Mouse (Mus musculus) limb, embryonic 14.5 days (tissue): Measurements from ENCODE around the gene Fam107b. TPM values are rescaled to one million over a fixed set of nuclear protein-coding genes. Genes with fewer than 3 reads are reported as not detected.

Experiments used
- ATAC-seq: fragments of 200-750 bp; cut with Nextera tagmentation; 2 replicates; pipeline ENCODE4 v1.8.0; 2017; ENCODE audit warnings: low read depth, moderate number of reproducible peaks, moderate TSS enrichment; ENCODE audit not compliant: low FRiP score
- DNase-seq: peaks from one replicate; pipeline ENCODE4 v3.0.0-alpha.2; 2015; ENCODE audit warnings: low spot score
- H3K27ac ChIP-seq: fragments of 300-500 bp; sonication (generic); replicated peaks from 2 replicates; pipeline ENCODE4 v1.5.1; 2014; ENCODE audit warnings: low read depth, mild to moderate bottlenecking, low read length, moderate library complexity, mixed read lengths
- H3K27me3 ChIP-seq: fragments of 300-500 bp; sonication (generic); 2 replicates; pipeline ENCODE4 v1.6.1; 2014; ENCODE audit warnings: low read length, mixed read lengths; ENCODE audit not compliant: control insufficient read depth, insufficient read depth
- H3K36me3 ChIP-seq: fragments of 300-500 bp; sonication (generic); 2 replicates; pipeline ENCODE4 v1.6.1; 2014; ENCODE audit warnings: mild to moderate bottlenecking, low read length, moderate library complexity, mixed read lengths; ENCODE audit not compliant: control insufficient read depth, insufficient read depth
- H3K4me1 ChIP-seq: fragments of 300-500 bp; sonication (generic); 2 replicates; pipeline ENCODE4 v1.6.1; 2014; ENCODE audit warnings: antibody characterized with exemption, low read length, mixed read lengths; ENCODE audit not compliant: control insufficient read depth, insufficient read depth
- H3K4me2 ChIP-seq: fragments of 300-500 bp; sonication (generic); replicated peaks from 2 replicates; pipeline ENCODE4 v1.6.1; 2014; ENCODE audit warnings: low read depth, mild to moderate bottlenecking, low read length, moderate library complexity; ENCODE audit not compliant: severe bottlenecking
- H3K4me3 ChIP-seq: fragments of 300-500 bp; sonication (generic); replicated peaks from 2 replicates; pipeline ENCODE4 v1.5.1; 2014; ENCODE audit warnings: low read length
- H3K9ac ChIP-seq: fragments of 300-500 bp; sonication (generic); 2 replicates; pipeline ENCODE4 v1.6.1; 2014; ENCODE audit warnings: mild to moderate bottlenecking, low read depth, low read length, moderate library complexity; ENCODE audit not compliant: severe bottlenecking
- H3K9me3 ChIP-seq: fragments of 300-500 bp; sonication (generic); 2 replicates; pipeline ENCODE4 v1.6.1; 2016; ENCODE audit warnings: low read length; ENCODE audit not compliant: control insufficient read depth
- POLR2A ChIP-seq: fragments of 200-500 bp; IDR thresholded peaks from 2 replicates; pipeline ENCODE4 v1.8.0; 2012; ENCODE audit warnings: inconsistent platforms, mild to moderate bottlenecking, moderate library complexity, borderline replicate concordance; ENCODE audit not compliant: insufficient read depth, insufficient read length; ENCODE audit errors: extremely low read depth
- WGBS: fragments of 180-500 bp; shearing (Covaris S2); extraction: QIAGEN DNeasy Blood & Tissue Kit; methylation state at CpG from one replicate; pipeline ENCODE4 v1.1.7; 2014; 5-methylcytosine and 5-hydroxymethylcytosine counted together
- polyA plus RNA-seq, 2 experiments: library from polyadenylated mRNA; depleted of rRNA in 1 of 2; stranded (reverse) in 1 of 2; unstranded in 1 of 2; fragments of >200 nt; fragmentation: Nextera tagmentation in 1 of 2; extraction: Ambion mirVana in 1 of 2; gene quantifications; 2 replicates each; pipeline versions ENCODE4 v1.2.1 to v1.2.3; 2012 to 2014

The Fam107b gene
- polyA plus RNA-seq, 2 experiments, result 26.1 to 43.6 TPM

DNA sequence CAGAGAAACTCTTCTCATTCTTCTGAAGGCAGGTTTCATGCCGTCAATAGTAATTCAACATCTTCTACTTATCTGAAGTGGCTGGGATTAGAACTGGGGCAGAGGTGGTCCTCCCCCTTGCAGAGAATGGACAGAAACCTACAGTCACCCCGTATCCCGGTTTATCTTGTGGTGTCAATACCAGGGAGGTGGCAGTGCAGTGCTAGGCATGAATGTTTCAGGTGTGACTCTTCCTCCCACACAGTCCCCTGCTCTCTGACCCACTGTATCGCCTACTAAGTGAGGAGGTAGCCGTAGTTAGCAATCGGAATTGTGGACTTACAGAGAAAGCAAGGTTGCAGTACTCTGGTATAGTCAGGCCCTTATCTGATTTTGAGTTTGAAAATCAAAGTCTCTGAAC, 201.2 kb downstream of the Fam107b start:
- Histone ChIP-seq H3K36me3 (no peaks in the 10 kb centered on the region; the same call in 1 of the 2 replicates), H3K4me2 (no peak overlapping the region), H3K4me1 (peaks cover 4% of the 10 kb centered on the region; the same call in 1 of the 2 replicates), H3K27me3 (no peaks in the 10 kb centered on the region), H3K9me3 (no peaks in the 10 kb centered on the region), H3K4me3 (no peak overlapping the region), H3K27ac (no peak overlapping the region), H3K9ac (no peak overlapping the region)
- no peak for TF ChIP-seq POLR2A
- no peak for DNase-seq
- ATAC-seq, result no peak
- WGBS, result 94% methylated on average over 6 of the region's 6 CpGs

DNA sequence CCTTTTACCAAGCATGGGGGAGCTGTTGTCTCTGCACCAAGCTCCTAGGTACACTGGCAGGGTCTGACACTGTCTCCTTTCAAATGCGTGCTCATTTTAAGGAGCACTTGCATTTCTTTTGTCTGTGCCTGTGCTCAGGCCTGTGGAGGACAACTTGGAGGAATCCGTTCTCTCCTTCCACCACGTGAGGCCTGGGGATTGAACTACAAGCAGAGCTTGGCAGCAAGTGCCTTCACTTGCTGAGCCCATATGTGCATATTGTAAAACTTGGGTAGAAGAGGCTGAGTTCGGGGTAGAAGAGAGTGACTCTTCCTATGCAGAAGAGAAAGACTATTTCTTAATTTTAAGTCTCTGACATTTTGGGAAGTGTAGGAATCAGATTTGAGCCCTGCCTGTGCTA, 202.8 kb downstream of the Fam107b start:
- Histone ChIP-seq H3K27ac (no peak overlapping the region), H3K4me1 (no peaks in the 10 kb centered on the region), H3K4me2 (no peak overlapping the region), H3K9me3 (no peaks in the 10 kb centered on the region), H3K4me3 (no peak overlapping the region), H3K9ac (no peak overlapping the region), H3K36me3 (no peaks in the 10 kb centered on the region; the same call in 1 of the 2 replicates), H3K27me3 (no peaks in the 10 kb centered on the region)
- TF ChIP-seq POLR2A, result no peak
- no peak for ATAC-seq
- 71% methylated on average over 4 of the region's 4 CpGs for WGBS
- no peak for DNase-seq

DNA sequence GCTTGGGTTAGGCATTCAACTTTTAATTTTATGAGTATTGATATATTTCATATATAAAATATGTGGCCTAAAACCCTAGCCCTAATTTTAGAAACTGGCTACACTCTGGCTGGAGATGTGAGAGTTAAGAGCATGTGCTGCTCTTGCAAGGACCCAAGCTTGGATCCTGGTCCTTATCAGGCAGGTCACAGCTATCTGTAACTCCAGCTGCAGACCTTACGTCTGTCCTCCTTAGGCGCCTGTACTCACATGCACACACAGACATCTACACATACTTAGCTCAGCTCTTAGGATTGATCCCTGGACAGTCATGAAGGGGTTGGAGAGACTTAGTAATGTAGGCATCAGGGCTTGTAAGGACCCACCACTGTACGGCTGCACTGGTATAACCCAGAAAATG, 205.3 kb downstream of the Fam107b start:
- Histone ChIP-seq H3K9ac (no peak overlapping the region), H3K4me1 (no peaks in the 10 kb centered on the region), H3K4me3 (no peak overlapping the region), H3K4me2 (no peak overlapping the region), H3K36me3 (peaks cover 15% of the 10 kb centered on the region), H3K9me3 (no peaks in the 10 kb centered on the region), H3K27ac (no peak overlapping the region), H3K27me3 (no peaks in the 10 kb centered on the region)
- DNase-seq (no peak), ATAC-seq (no peak)
- WGBS, result 87% methylated on average over 3 of the region's 3 CpGs
- no peak for TF ChIP-seq POLR2A

DNA sequence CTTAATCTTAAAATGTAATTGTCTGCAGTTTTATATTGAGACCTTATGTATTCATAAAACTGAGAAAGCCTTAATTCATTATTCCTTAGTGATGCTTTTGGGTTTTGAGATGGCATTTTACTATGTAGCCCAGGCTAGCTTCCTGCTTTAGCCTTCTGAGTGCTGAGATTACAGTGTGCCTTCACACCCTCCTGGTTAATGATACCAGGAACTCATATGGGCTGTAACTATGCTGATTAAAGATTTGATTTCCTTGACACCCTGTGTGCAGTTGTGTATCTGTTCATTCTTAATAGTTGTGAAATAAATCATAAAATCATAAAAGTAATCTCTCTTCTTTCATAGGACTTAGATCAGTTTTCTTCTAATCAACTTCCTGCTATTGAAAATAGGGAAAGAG, 205.8 kb downstream of the Fam107b start:
- Histone ChIP-seq H3K4me1 (no peaks in the 10 kb centered on the region), H3K4me2 (no peak overlapping the region), H3K9ac (no peak overlapping the region), H3K27ac (no peak overlapping the region), H3K27me3 (no peaks in the 10 kb centered on the region), H3K4me3 (no peak overlapping the region), H3K36me3 (peaks cover 18% of the 10 kb centered on the region), H3K9me3 (no peaks in the 10 kb centered on the region)
- TF ChIP-seq POLR2A, result no peak
- no peak for ATAC-seq
- no peak for DNase-seq

DNA sequence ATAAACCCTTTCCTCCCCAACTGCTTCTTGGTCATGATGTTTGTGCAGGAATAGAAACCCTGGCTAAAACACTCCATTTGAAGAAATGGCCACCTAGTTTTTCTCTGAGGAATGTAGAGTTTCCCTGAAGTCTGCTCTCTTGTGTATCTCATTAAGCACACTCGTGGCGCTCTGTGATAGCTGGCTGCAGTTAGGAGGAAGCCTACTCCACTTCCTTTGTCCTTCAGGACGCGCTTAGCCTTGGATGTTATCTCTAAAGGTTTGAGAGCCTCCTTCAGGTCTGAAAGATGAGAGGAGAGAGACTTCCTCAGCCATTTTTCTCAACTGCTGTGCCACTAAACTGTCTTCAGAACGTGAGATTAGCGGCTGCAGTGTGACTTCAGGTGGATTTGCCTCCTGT, 207.4 kb downstream of the Fam107b start:
- Histone ChIP-seq H3K4me3 (no peak overlapping the region), H3K36me3 (peaks cover 24% of the 10 kb centered on the region), H3K9ac (no peak overlapping the region), H3K27me3 (no peaks in the 10 kb centered on the region), H3K27ac (no peak overlapping the region), H3K4me2 (no peak overlapping the region), H3K4me1 (no peaks in the 10 kb centered on the region), H3K9me3 (no peaks in the 10 kb centered on the region)
- ATAC-seq (no peak), DNase-seq (no peak)
- WGBS, result 91% methylated on average over 6 of the region's 6 CpGs
- TF ChIP-seq POLR2A, result no peak

DNA sequence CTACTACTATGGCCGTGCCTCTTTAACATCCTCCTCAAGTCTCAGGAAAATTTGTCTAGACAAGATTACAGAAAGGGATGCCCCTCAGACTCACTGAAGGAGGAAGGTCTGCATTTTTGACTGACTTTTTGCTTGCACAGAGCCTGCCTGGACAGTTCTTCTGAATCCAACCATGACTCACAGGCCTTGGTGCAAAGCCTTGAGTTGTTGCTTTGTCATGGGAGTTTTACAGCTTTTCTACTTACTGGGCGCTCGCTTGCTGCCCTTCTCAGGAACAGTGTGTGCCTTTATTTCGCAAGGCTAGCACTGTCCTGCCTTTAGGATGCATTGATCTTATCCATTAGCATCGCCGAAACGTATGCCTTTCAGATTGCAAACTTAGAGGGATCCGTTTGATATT, 215.3 kb downstream of the Fam107b start:
- Histone ChIP-seq H3K4me2 (no peak overlapping the region), H3K4me1 (no peaks in the 10 kb centered on the region), H3K9ac (no peak overlapping the region), H3K27ac (no peak overlapping the region), H3K27me3 (no peaks in the 10 kb centered on the region), H3K4me3 (no peak overlapping the region), H3K9me3 (no peaks in the 10 kb centered on the region), H3K36me3 (peaks cover 9% of the 10 kb centered on the region; the same call in 1 of the 2 replicates)
- WGBS, result 93% methylated on average over 8 of the region's 8 CpGs
- ATAC-seq (no peak), DNase-seq (no peak)
- no peak for TF ChIP-seq POLR2A
